Mouse (Mus musculus): ENCODE measurements around the gene Cd151.

DNA sequence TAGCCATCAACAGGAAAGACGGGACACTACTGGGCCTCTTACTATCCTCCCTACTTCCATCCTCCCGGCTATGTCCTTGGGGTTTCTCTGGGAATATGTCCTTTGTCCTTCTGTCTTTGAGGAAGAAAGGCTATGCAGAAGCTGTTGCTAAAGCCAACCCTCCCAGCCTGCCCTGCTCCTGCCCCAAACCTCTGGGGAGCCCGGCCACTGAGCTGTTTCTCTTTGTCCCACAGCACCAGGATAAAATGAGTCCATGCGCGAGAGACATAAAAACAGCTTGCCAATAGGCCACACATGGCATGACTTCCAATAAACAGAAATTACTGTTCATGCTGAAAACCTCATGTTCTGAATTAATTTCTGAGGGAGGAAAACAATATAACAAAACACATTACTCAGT, 51.1 kb downstream of the Cd151 start:
- TF ChIP-seq CTCF (IDR thresholded peaks at IDR 0.05; ENCODE audit: extremely low read depth, insufficient read depth, low read length) (no peak), POLR2A (IDR thresholded peaks at IDR 0.05; ENCODE audit: extremely low read depth, insufficient read depth, low read length) (no peak)
